Mouse (Mus musculus) thymus, adult 2 months (tissue): ENCODE results near the gene Ahcyl2.

Source experiments
- CTCF ChIP-seq: fragments of 200-500 bp; IDR thresholded peaks from 2 replicates; pipeline ENCODE4 v1.5.1; 2012; ENCODE audit warnings: mild to moderate bottlenecking, control low read depth, low read length, moderate library complexity, borderline replicate concordance; ENCODE audit not compliant: control insufficient read depth, poor library complexity, insufficient read depth; ENCODE audit errors: extremely low read depth
- POLR2A ChIP-seq: fragments of 200-500 bp; IDR thresholded peaks from 2 replicates; pipeline ENCODE4 v1.6.1; 2012; ENCODE audit warnings: mild to moderate bottlenecking, low read length, control low read depth, moderate library complexity; ENCODE audit not compliant: control insufficient read depth, poor library complexity, insufficient read depth; ENCODE audit errors: extremely low read depth

DNA sequence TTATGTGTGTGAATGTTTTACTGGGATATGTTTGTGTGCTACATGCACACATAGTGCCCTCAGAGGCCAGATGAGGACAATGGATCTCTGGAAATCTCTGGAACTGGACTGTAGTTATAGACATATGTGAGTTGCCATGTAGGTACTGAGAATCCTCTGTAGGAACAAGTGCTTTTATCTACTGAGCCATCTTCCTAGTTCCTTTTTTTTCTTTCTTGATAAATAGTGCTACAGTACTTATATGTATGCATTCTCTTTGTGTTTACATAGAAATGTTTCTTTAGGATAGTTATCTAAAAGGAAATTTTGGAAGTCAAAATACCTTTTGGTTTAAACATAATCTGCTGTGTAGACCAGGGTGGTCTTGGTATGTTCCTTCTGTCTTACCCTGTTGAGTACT is 12.3 kb downstream of the Ahcyl2 start:
- no peak for TF ChIP-seq POLR2A
- TF ChIP-seq CTCF: no peak
